Mouse (Mus musculus): ENCODE results near the gene Zfp266. TPM values are rescaled to one million over a fixed set of nuclear protein-coding genes. Genes with fewer than 3 reads are reported as not detected.
A peak's percentile ranks its signal among the peaks of the same experiment; 100 is the strongest.

Zfp266 gene
- polyA plus RNA-seq, 2 experiments from 2014 or later = 44.4 to 58.5 TPM

DNA sequence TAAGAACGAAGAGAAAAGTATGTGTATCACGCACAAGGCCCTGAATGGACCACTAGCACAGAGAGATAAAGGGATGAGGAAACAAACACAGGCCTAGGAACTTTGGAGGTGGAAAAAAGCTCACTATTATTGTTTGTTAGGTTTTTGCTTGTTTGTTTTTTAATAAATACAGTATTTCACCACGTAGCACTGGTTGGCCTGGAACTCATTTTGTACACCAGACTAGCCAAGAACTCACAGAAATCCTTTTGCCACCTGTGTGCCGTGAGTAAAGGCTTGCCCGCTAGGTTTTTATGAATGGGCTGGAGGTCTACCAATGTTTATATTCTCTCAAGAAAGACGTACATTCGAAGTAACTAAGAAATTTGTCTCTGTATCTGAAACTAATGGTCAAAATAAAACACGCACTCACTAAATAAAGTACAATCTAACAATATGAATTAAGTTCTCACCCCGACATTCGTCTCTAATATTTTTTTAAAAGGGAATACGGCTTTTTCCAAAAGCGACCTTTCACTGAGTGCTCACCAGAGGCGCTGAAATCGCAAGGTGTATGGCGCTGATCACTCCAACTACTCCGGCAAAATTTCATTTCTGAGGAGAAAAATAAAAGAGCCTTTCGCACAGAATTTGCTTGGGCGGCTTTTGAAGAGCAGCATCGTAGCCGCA lies 29.2 kb downstream of the Zfp266 start:
- no peak for ATAC-seq

GRCm38 (mm10) chr9:20489536-20489935 lies 31.7 kb downstream of the Zfp266 start:
- ATAC-seq = no peak

GRCm38 (mm10) chr9:20479396-20479795 lies 41.8 kb downstream of the Zfp266 start:
- no peak for ATAC-seq

DNA sequence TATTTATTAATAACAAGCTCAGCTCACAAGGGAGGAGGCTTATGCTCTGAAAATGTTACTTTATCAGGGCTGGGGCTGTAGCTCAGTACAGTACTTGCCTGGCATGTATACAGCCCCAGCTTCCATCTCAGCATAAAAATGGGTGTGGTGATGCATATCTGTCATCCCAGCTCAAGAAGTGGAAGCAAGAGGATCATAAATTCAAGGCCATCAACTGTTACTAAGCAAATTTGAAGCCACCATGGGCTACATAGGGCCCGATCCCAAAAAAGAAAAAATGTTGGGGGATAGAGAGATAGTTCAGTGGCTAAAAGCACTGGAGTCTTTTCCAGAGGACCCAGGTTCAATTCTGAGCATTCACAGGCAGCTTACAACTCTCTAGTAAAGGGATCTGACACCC lies 44.6 kb downstream of the Zfp266 start:
- no peak for ATAC-seq

DNA sequence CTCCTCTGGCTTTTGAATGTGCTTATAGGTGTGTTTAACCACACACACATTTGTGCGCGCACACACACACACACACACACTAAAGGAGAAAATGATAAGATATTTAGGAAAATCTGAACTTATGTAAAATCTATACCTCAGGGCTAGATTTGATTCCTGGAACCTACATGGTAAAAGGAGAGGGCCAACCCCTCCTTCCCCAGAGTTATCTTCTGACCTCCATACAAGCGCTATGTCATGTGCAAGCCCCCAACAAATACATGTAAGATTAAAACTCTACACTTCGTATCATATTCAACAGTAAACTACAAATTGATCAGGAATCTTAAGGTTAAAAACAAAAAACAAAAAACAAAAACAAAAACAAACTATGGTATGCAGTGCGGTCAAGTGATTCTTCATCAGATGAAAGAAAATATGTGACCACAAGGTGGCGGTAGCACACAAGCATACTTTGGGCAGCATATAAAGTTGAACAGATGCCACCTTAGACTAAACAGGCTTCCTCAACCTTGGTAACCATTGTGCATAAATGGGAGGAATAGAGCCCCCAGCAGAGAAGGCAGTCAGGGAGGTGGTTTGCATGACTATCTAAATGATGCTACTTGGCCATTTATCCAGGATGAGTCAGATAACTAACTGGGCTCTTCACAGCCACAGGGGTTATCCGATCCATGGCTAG lies 54.3 kb downstream of the Zfp266 start:
- ATAC-seq = peak; percentile 87

GRCm38 (mm10) chr9:20459377-20460317 lies 61.6 kb downstream of the Zfp266 start, which contains the start of gene Zfp26:
Gene Zfp26, minus strand, starts transcription at chr9:20460162.
- peak; percentile 91 for ATAC-seq

GRCm38 (mm10) chr9:20453647-20454046 lies 67.6 kb downstream of the Zfp266 start:
- ATAC-seq = no peak

DNA sequence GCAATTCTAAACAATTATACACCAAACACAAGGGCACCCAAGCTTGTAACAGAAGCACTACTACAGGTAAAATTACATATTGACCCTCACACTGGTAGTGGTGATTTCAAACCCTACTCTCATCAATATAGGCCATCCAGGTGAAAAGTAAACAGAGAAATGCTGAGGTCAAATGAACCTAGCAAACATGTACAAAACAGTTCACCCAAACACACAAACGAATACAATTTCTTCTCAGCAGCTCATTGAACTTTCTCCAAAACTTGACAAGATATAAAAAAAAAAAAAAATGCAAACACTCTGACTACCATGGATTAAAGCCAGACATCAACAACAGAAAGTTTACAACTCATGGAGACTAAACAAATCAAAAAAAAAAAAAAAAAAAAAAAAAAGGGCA lies 69.7 kb downstream of the Zfp266 start:
- ATAC-seq = no peak

Other genes with a start within 250 kb of the Zfp266 start
- gene Olfr39, start 239.1 kb downstream of the Zfp266 start, polyA plus RNA-seq (2017; shearing (Covaris generic)) = not detected
- not detected for gene Olfr873, start 222.9 kb downstream of the Zfp266 start, polyA plus RNA-seq (2017; shearing (Covaris generic))
- not detected for gene Olfr18, start 185.3 kb downstream of the Zfp266 start, polyA plus RNA-seq (2017; shearing (Covaris generic))
- 10 to 100 TPM; 27.0 to 37.1 TPM for gene Zfp560, start 136.2 kb downstream of the Zfp266 start, polyA plus RNA-seq (2017; shearing (Covaris generic))
- gene Zfp26, start 61.3 kb downstream of the Zfp266 start, polyA plus RNA-seq (2017; shearing (Covaris generic)) = 10 to 100 TPM; 21.6 to 27.6 TPM
- gene Zfp426, start 28.7 kb downstream of the Zfp266 start, polyA plus RNA-seq (2017; shearing (Covaris generic)) = 10 to 100 TPM; 28.2 to 29.8 TPM
- 10 to 100 TPM; 12.3 to 18.8 TPM for gene Zfp846, start 59.9 kb upstream of the Zfp266 start, polyA plus RNA-seq (2017; shearing (Covaris generic))
- 100 to 1,000 TPM; 274 to 342 TPM for gene Ubl5, start 121.5 kb upstream of the Zfp266 start, polyA plus RNA-seq (2017; shearing (Covaris generic))
- gene Fbxl12, start 123.3 kb upstream of the Zfp266 start, polyA plus RNA-seq (2017; shearing (Covaris generic)) = 10 to 100 TPM; 54.4 to 79.2 TPM
- gene Pin1, start 130.7 kb upstream of the Zfp266 start, polyA plus RNA-seq (2017; shearing (Covaris generic)) = 10 to 100 TPM; 19.7 to 22.9 TPM
- gene Olfm2, start 224.9 kb upstream of the Zfp266 start, polyA plus RNA-seq (2017; shearing (Covaris generic)) = under 1 TPM in 1 of 2 experiments, not detected in 1; 0.44 TPM

Measured in CD4-positive, CD25-positive, alpha-beta regulatory T cell, adult 4 months (primary cell).